Mouse (Mus musculus) layer of hippocampus, postnatal 25 days (tissue): Measurements from ENCODE around the gene Szrd1. TPM values are rescaled to one million over a fixed set of nuclear protein-coding genes. Genes with fewer than 3 reads are reported as not detected.
"Not testable (repeated sequence)": the region's sequence is repeated elsewhere in the genome, so short reads cannot be mapped to it uniquely, and the experiment has no call there.

Experiments used
- DNase-seq, 2 experiments: peaks; one replicate each; pipeline ENCODE4 v3.0.0; 2022; ENCODE audit warnings: mixed read lengths in 2 of 2, low spot score in 1 of 2; ENCODE audit errors: extremely low spot score in 1 of 2
- total RNA-seq, 2 experiments: library from RNA; stranded (reverse); gene quantifications; 2 replicates each; pipeline ENCODE4 v1.2.3; 2021

The Szrd1 gene
- total RNA-seq, 2 experiments from 2014 or later, result 51.7 to 58.6 TPM

DNA sequence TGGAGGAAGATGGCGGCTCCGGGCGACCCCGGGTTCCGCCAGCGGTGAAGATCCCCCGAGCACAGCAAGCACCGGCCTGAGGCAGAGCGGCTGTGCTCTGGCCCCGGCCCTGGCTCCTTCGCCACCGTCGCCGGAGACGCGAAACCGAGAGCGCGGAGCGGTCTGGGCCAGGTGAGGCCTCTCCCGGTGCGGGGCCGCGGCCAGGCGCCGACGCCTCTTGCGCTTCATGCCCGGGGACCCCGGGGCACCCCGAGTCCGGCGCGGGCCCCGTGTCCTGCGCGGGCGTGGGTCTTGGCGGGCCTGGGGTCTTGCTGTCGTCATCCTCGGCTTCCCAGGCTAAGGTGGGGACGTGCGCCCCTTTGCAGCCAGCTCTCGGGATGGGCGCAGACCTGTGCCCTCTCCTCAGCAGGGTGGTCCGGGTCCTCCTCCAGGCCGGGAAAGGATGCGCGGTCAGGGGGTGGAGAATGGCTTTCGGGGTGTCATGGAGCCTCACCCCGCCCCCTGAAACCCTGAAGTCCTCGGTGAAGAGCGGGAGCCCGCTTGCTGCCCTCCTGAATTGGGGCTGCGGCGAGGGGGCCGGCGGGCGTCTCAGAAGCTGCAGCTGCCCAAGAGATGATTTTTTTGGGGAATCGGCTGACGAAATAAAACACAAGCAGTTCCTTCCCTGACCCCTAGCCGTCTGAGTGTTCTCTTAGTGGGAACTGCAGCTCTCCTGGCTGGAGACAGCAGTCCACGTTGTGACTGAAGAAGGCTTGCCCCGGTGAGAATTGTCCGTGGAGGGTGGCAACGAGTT lies 8.6 kb upstream of the Szrd1 start:
- no peak for DNase-seq

DNA sequence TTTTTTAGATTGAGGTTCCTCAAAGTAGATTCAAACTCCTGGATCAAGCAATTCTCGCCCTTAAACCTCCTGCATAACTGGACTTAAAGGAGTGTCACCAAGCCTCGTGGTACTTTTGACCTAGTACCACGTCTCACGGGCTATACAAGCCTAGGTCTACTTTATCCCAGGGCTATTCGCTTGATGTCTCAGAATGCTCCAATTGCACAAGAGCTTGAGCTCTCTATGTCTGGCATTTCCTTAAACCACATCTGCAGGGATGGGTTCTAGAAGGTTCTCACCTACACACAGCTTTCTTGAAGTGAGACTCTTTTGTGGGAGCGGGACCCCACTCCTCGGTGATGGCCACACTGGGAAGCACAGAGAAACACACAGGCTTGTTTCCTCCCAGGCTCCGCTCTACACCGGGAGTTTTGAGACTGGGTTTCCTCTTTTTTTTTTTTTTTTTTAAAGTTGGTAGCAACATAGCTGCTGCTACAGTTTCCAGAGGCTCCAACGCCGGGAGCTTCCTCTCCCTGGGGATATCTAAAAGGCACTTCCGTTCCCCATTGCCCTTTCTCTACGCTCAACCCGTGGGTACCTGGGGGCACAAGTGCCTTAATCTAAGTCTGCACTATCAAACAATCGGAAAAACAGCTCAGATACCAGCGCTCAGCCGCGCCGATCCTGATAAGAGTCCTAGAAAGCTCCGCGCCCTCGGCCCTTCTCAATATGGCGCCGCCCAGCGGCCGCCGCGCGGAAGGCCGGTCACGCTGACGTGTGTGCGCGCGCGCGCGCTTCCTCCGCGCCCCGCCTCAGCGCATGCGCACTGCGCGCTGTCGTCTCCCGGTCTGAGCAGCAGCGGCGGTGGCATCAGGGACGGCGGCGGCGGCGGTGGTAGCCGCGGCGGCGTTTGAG lies 7.8 kb upstream of the Szrd1 start, which contains the start of gene Fbxo42:
Gene Fbxo42, plus strand, starts transcription at position 802 of the 897 bp plus-strand sequence.
- peak; percentile 91 to 97 for DNase-seq

DNA sequence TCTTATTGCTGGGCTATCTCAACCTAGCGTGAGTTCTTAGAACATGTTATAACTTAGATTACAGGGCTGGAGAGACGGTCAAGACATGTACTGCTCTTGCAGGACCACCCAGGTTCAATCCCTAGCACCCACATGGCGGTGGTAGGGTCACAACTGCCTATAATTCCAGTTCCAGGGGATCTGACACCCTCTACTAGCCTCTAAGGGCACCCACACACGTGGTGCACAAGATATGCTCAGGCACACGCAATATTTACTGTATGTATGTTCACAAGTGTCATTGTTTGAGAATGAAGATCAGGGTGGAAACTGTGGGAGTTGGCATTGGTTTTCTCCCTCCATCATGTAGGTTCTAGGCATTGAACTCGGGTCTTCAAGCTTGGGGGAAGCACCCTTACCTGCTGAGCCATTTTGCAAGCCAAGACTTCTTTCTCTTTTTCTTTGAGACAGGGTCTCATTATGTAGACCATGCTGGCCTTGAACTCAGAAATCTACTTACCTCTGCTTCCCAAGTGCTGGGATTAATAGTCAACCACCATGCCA lies 7.0 kb upstream of the Szrd1 start:
- DNase-seq, result no peak

DNA sequence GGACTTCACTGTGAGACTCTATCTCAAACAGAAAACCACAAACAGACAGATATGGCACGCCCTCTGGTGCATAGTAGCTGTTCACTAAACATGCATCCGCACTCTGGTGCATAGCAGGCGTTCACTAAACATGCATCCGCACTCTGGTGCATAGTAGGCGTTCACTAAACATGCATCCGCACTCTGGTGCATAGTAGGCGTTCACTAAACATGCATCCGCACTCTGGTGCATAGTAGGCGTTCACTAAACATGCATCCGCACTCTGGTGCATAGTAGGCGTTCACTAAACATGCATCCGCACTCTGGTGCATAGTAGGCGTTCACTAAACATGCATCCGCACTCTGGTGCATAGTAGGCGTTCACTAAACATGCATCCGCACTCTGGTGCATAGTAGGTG lies 5.5 kb upstream of the Szrd1 start:
- DNase-seq, result not testable (repeated sequence)

DNA sequence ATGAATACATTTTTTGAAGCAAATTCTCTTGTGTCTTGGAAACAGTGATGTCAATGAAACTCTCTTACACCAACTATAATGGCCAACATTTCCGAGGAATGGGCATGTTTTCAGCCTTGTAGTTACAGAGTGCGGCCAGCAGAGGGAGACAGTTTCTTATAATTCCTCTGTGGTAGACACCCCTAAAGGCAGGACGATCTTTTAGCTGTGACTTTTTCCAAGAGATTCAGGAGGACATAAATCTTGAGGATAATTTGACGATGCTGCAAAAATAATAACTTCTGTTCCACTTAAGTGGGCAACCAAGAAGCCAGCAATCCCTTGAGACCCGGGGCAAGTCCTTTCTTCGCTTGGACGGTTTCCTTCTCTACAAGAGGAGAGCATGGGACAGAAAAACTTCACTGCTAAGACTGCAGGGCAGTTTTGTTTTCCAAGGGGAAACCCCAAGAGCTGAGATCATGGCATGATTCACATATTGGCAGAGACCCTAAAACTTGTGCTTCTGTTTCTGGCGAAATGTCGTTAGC lies 2.8 kb upstream of the Szrd1 start:
- peak; percentile 58 to 86 for DNase-seq

DNA sequence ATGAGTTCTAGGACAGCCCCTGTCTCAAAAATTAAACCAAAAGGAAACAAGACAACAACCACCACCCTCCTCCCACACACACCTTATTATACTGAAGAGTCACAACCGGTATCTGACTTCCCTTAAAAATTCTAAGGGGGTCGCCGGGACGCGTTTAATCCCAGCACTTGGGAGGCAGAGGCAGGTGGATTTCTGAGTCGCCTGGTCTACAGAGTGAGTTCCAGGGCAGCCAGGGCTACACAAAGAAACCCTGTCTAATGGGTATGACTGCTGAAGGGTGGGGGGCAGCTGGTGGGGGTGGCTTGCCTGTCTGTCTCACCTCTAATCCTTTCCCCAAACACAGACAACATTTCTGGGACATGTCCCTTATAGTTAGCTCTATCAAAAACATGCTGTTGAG lies 1.4 kb upstream of the Szrd1 start:
- no peak for DNase-seq

DNA sequence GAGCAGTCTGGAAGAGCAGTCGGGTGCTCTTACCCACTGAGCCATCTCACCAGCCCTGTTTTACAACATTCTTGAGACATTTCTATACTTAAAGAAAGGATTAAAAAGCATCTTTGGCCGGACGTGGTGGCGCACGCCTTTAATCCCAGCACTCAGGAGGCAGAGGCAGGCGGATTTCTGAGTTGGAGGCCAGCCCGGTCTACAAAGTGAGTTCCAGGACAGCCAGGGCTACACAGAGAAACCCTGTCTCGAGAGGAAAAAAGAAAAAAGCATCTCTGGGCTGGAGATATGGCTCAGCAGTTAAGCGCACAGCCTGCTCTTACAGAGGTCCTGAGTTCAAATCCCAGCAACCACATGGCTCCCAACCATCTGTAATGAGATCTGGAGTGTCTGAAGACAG lies 779 bp upstream of the Szrd1 start:
- not testable (repeated sequence) for DNase-seq

DNA sequence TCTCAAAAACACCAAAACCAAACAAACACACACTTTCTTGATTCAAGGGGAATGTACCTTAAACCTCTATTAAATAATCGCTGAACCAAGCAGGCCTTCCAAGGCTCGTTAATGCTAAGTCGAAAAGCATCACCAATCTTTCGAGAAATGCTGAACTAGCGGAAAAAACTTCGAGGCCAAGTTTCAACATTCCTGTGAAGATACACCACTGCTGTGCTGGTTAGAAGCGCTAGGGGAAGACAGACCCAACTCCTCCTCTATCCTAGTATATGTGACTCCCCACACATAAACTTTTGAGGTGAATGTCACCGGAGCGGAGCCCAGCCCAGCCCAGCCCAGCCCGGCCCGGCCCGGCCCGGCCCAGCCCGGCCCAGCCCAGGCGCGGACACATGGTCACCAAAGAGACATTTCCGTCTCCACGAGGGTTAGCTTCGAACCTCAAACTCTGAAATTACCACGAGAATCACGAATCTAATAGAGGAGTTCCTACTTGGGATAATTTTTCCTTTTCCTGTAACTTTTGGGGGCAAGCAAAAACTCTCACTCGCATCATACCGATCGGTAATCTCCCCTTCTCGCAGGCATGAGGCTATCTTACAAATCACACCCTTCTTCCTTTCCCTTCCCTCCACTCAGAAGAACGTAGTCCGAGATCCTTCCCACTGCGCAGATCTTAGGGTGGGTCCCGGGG lies 1.0 kb downstream of the Szrd1 start:
- no peak for DNase-seq

DNA sequence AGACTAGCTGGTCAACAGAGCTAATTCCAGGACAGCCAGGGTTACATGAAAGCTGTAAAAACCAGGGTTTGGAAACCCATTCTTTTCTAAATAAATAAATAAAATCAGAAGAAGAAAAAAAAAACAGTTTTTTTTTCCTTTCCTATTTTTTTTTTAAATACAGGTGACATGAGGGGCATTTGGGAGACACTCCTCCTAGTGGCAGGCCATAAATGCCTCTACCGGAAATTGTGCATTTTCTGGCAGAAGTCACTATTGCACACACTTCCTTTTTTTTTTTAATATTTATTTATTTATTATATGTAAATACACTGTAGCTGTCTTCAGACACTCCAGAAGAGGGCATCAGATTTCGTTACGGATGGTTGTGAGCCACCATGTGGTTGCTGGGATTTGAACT lies 1.8 kb downstream of the Szrd1 start:
- DNase-seq, result not testable (repeated sequence)

DNA sequence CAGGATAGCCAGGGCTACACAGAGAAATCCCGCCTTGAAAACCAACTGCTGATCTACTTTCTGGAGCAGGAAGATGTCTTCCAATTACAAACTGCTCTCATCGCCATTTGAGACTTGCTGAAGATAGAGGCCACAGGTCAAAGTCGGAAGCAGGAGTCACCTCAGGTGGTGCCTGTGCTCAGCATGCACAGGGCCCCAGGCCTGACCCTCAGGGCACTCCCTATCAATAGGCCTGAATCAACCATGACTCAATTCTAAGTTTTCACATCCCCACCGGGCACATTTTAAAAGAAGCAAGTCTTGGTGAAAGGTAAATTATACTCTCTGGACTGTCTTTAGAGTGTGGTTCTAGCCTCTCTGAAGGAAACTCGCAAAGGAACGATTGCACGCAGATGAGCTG lies 3.4 kb downstream of the Szrd1 start:
- no peak for DNase-seq

DNA sequence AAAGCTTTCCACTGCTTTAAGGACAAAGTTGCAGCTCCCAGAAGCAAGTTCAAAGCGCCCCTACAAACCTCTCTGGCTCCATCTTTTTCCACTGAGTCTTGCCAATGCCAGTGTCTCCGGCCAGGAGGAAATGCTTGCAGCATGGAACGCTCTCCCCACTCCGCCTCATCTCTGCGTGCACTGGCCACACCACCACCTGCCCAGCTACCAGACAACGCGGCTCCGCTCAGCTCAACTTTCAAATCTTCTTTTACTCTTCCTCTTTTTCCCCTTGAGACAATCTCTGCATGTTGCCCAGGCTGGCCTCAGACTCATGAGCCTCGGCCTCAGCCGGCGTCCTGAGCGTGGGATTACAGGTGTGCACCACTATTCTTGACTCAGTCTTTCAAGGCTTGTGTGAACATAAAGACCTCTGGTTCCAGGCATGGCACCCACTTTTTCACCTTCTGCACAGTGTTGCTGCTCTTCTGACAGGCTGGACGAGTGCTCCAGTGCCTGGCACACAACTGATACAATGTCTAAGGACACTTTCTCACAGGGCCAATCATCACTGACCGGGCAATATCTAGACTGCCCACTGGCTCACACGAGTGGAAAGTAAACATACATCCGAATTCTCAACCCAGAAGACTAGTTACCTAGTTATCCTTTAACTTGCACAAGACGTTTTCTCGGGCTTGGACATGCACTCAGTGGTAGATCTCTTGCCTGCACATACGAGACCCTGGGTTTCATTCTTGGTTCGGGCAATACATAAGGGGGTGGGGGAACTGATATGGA lies 4.6 kb downstream of the Szrd1 start:
- no peak for DNase-seq

DNA sequence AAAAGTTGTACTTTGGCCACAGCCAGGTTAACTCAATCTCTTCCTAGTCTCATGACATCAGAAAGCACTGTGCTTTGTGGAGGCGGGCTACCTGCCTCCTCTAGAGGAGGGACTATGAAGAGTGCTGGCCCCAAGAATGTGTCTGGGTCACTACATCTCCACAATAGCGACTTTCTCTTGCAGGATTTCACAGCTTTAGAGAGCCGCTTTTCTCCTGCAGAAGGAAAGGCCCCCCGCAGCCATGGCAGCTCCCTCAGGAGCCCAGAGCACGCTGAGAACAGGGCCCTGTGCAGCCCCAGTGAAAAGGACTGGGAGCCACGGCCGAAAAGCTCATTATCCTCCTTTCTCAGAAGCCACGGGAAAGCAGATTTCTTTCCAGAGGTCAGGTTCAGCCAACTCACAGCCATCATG lies 5.5 kb downstream of the Szrd1 start:
- no peak for DNase-seq

DNA sequence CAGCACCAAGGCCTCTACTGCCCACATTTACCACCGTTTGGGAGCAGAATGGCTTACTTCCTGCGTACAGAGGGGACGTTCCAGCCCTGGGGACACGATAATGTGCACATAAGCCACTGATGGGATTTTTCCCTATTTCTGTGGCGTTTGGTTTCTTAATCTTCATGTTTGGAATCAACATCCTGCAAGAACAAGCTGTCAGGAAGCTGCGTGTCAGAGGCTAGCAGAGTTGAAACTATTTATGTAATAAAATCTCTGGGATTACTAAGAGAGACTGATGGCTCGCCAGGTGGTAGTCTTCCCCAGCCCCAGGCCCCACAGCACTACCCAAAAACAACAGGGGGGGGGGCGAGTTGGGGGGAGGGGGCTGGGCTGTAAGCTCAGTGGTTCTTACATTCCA lies 6.3 kb downstream of the Szrd1 start:
- DNase-seq, result no peak

DNA sequence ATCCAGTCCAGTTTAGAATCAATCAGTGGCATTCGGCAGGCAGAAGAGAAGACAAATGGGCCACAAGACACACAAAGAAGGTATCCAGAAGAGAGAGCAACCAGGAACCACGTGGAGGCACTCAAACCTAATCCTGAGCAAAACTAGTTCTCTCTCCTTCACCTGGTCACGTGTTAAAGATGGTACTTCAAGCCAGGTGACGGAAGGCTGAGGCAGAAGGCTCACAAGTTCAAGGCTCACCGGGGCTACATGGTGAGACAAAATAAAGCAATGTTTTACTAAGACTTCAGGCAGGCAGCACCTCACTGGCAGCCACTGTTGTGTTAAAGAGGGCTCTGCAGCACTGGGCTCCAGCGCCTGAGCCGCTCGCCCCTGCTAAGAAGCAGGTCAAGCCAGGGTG lies 7.4 kb downstream of the Szrd1 start:
- no peak for DNase-seq

DNA sequence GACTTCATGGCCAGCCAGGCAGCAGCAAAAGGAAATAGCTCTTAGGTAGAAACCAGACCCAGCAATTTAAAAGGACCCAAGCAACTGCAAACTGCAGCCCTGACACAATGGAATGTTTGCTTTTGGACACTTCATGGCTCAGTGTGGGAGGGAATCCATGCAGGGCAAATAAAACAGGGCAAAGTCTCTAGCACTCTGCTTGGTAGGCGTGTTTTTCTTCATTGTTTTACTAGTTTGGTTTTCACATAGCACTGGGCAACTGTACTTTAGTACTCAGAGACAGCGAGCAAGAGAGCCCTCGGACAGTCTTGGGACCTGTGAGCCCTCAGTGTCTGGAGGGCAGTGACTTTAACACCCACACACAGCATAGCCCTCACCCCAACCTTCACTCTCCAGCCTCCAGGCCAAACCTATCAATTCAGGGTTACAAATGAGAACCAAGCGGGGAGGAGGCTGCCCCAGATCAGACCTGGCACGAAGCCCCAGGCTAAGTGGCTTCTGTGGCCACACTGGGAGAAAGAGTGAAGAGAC lies 8.0 kb downstream of the Szrd1 start:
- no peak for DNase-seq

DNA sequence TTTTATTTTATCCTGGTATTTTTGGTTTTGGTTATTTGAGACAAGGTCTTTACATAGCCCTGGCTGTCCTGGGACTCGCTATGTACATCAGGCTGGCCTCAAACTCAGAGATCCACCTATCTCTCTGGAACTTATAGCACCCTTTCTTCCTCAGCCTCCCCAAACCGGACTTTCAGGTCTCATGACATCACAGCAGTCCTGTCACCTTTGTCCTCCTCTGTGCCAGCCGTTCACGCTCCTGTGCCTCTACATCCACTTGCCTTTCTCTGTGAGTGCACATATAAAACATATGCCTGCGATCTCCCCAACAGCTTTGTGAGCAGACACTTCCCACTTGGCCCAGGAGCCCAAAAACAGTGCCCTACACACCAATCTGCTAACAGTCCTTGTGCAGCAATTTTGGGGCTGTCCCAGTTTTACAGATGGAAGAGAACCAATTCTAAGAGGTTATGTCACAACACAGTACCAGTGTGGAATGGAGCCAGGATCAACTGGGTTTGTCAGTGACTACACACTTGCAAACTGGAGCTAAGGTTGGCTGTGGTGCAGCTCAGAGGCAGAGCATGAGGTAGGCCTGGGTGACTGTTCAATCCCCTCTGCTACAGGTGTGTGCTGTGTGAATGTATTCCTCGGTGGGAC lies 8.8 kb downstream of the Szrd1 start:
- no peak for DNase-seq

DNA sequence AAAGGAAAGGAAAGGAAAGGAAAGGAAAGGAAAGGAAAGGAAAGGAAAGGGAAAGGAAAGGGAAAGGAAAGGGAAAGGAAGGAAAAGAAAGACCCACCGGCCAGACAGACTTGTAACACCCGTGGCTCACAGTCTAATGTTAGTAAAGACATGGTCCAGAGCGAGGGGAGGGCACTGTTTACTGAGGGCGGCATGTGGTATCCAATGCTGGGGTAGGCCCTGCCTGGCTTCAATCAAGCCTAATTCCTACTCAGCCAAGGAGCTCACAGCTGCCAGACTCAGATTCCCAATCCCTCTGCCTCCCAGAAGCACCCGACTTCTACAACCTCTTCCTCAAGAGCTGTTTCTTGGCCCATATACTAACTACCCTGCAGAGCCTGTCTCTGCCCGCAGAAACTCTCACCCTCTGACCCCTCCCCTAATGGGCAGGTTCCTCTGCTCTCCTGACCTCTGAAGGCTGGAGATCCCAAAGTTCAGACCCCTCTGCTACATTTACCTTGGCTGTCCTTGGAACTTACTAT lies 10.3 kb downstream of the Szrd1 start:
- no peak for DNase-seq

DNA sequence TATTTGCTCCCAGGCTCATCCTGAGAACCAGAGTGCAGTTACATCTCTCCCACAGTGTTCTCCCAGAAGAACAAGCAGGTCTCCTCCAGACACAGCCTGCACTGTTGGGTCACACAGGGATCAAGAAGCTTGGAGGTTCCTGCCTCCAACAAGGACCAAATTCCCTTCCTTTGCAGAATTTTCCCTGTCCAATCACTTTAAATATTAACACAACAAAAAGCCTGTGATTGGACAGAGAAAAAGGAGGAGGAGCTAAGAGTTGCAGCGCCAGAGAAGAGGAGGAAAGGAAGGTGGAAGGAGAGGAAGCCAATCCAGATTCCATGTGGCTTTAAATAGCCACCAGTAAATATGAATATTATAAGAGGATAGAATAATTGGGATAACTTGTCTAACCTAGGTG lies 16.5 kb downstream of the Szrd1 start:
- DNase-seq, result no peak

DNA sequence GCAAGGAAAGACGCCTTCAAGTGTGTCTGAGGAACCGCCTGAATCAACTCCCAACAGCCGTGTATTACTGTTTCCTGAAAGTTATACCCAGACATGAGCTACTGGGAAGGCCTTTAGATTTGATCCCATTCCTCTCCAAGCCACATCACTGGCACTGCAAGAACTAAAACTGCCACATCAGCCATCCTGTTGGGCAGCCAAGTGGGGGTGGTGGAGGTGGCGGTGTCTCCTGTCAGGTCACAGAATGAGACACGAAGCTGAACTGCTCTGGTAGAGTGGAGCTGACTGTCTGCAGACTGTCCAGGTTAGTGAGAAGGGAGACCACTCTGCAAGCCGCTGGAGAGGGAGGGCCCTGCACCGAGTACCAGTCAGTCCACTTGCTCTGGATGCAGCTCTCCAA lies 16.9 kb downstream of the Szrd1 start:
- no peak for DNase-seq
